Mouse (Mus musculus) embryonic facial prominence, embryonic 14.5 days (tissue): ENCODE data around the gene Aox2. TPM values are rescaled to one million over a fixed set of nuclear protein-coding genes. Genes with fewer than 3 reads are reported as not detected.

Experiments
- ATAC-seq: fragments of 200-750 bp; cut with Nextera tagmentation; 2 replicates; pipeline ENCODE4 v1.8.0; 2017; ENCODE audit warnings: low read depth, moderate number of reproducible peaks, moderate TSS enrichment
- DNase-seq: peaks from one replicate; pipeline ENCODE4 v3.0.0-alpha.2; 2015; ENCODE audit warnings: low spot score
- H3K27ac ChIP-seq: fragments of 300-500 bp; sonication (generic); replicated peaks from 2 replicates; pipeline ENCODE4 v1.5.1; 2014; ENCODE audit warnings: low read depth, mild to moderate bottlenecking, low read length, moderate library complexity
- H3K27me3 ChIP-seq: fragments of 300-500 bp; sonication (generic); replicated peaks from 2 replicates; pipeline ENCODE4 v1.6.1; 2014; ENCODE audit warnings: low read length; ENCODE audit not compliant: control insufficient read depth, insufficient read depth
- H3K36me3 ChIP-seq: fragments of 300-500 bp; sonication (generic); 2 replicates; pipeline ENCODE4 v1.6.1; 2014; ENCODE audit warnings: low read length, mixed read lengths; ENCODE audit not compliant: control insufficient read depth, insufficient read depth
- H3K4me1 ChIP-seq: fragments of 300-500 bp; sonication (generic); 2 replicates; pipeline ENCODE4 v1.6.1; 2014; ENCODE audit warnings: antibody characterized with exemption, low read length; ENCODE audit not compliant: control insufficient read depth, insufficient read depth
- H3K4me2 ChIP-seq: fragments of 300-500 bp; sonication (generic); 2 replicates; pipeline ENCODE4 v1.6.1; 2014; ENCODE audit warnings: low read depth, mild to moderate bottlenecking, low read length, moderate library complexity, mixed read lengths
- H3K4me3 ChIP-seq: fragments of 300-500 bp; sonication (generic); 2 replicates; pipeline ENCODE4 v1.5.1; 2014; ENCODE audit warnings: low read depth, mild to moderate bottlenecking, low read length
- H3K9ac ChIP-seq: fragments of 300-500 bp; sonication (generic); 2 replicates; pipeline ENCODE4 v1.6.1; 2014; ENCODE audit warnings: low read depth, mild to moderate bottlenecking, low read length, moderate library complexity, mixed read lengths
- H3K9me3 ChIP-seq: fragments of 300-500 bp; sonication (generic); 2 replicates; pipeline ENCODE4 v1.6.1; 2016; ENCODE audit warnings: low read length; ENCODE audit not compliant: control insufficient read depth
- WGBS: fragments of 180-500 bp; shearing (Covaris S2); extraction: QIAGEN DNeasy Blood & Tissue Kit; methylation state at CpG from one replicate; pipeline ENCODE4 v1.1.7; 2014; 5-methylcytosine and 5-hydroxymethylcytosine counted together
- polyA plus RNA-seq: library from polyadenylated mRNA; unstranded; fragments of >200 nt; fragmentation: Nextera tagmentation; extraction: Ambion mirVana; gene quantifications from 2 replicates; pipeline ENCODE4 v1.2.1, GENCODE M21; 2014

The Aox2 gene
- polyA plus RNA-seq, 1 experiment from 2014 or later, result 1.4 TPM

DNA sequence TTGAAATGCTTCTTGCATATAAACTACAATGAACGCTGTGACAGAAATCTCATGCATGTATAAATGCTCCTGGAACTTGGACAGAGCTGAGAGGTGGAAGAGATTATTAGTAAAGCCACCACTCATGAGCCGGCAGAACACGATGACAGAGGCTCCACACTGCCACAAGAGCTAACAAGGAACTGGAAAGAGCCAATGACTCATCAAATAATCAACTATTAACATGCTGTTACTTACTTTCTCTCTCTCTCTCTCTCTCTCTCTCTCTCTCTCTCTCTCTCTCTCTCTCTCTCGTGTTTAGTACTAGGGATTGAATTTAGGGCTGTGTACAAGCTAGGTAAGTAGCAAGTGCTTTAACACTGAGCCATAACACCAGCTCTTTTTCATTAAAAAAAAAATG lies 65.7 kb downstream of the Aox2 start:
- H3K27ac ChIP-seq, result no peak overlapping the region
- H3K4me3 ChIP-seq, result no peak overlapping the region
- no peaks in the 10 kb centered on the region for H3K9me3 ChIP-seq
- H3K4me2 ChIP-seq, result no peak overlapping the region
- no peak for DNase-seq
- no peak for ATAC-seq
- no peak overlapping the region for H3K9ac ChIP-seq
- no peaks in the 10 kb centered on the region for H3K27me3 ChIP-seq
- no peaks in the 10 kb centered on the region for H3K36me3 ChIP-seq
- no peaks in the 10 kb centered on the region for H3K4me1 ChIP-seq
- 83% methylated on average over 4 of the region's 4 CpGs for WGBS

- Histone ChIP-seq H3K9me3 (no peaks in the 10 kb centered on the region), H3K9ac (no peak overlapping the region), H3K4me1 (no peaks in the 10 kb centered on the region), H3K27ac (no peak overlapping the region), H3K36me3 (no peaks in the 10 kb centered on the region), H3K27me3 (no peaks in the 10 kb centered on the region), H3K4me2 (no peak overlapping the region), H3K4me3 (no peak overlapping the region)
- no peak for ATAC-seq
- no peak for DNase-seq
- whole genome bisulfite sequencing, result 82% methylated on average over 5 of the region's 5 CpGs
These were observed 66.4 kb downstream of the Aox2 start for GRCm38 (mm10) chr1:58344570-58344969.

DNA sequence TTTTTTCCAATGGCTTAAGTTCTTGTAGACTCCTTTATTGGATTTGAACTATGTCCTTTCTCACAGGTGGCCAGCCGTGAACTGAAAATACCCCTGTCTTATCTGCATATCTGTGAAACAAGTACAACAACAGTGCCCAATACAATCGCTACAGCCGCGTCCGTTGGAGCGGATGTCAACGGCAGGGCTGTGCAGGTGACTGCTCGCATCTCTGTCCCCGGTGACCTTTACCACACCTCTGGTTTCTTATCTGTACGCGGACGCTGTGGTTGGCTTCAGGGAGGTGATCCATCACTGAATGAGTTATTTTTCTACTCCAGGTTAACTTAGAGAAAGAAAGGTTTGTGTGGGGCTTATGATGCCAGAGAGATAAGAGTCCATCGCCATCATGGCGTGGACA lies 68.0 kb downstream of the Aox2 start:
- no peak for DNase-seq
- Histone ChIP-seq H3K4me2 (no peak overlapping the region), H3K9ac (no peak overlapping the region), H3K27ac (no peak overlapping the region), H3K4me3 (no peak overlapping the region), H3K9me3 (no peaks in the 10 kb centered on the region), H3K4me1 (no peaks in the 10 kb centered on the region), H3K27me3 (no peaks in the 10 kb centered on the region), H3K36me3 (no peaks in the 10 kb centered on the region)
- 92% methylated on average over 14 of the region's 14 CpGs for WGBS
- no peak for ATAC-seq

- no peak overlapping the region for H3K9ac ChIP-seq
- H3K4me3 ChIP-seq, result no peak overlapping the region
- no peaks in the 10 kb centered on the region for H3K36me3 ChIP-seq
- H3K4me2 ChIP-seq, result no peak overlapping the region
- no peaks in the 10 kb centered on the region for H3K4me1 ChIP-seq
- no peak for DNase-seq
- WGBS, result 78% methylated on average over 6 of the region's 6 CpGs
- no peak overlapping the region for H3K27ac ChIP-seq
- no peaks in the 10 kb centered on the region for H3K9me3 ChIP-seq
- no peak for ATAC-seq
- H3K27me3 ChIP-seq, result no peaks in the 10 kb centered on the region
These were observed 70.6 kb downstream of the Aox2 start for GRCm38 (mm10) chr1:58348712-58349111.

- ATAC-seq (no peak), DNase-seq (no peak)
- H3K9me3 ChIP-seq, result no peaks in the 10 kb centered on the region
- no peak overlapping the region for H3K4me3 ChIP-seq
- H3K4me2 ChIP-seq, result no peak overlapping the region
- no peaks in the 10 kb centered on the region for H3K4me1 ChIP-seq
- WGBS, result 49% methylated on average over 4 of the region's 4 CpGs
- H3K27me3 ChIP-seq, result no peaks in the 10 kb centered on the region
- H3K9ac ChIP-seq, result no peak overlapping the region
- H3K36me3 ChIP-seq, result no peaks in the 10 kb centered on the region
- H3K27ac ChIP-seq, result no peak overlapping the region
These were observed 75.2 kb downstream of the Aox2 start for GRCm38 (mm10) chr1:58353238-58353893.

DNA sequence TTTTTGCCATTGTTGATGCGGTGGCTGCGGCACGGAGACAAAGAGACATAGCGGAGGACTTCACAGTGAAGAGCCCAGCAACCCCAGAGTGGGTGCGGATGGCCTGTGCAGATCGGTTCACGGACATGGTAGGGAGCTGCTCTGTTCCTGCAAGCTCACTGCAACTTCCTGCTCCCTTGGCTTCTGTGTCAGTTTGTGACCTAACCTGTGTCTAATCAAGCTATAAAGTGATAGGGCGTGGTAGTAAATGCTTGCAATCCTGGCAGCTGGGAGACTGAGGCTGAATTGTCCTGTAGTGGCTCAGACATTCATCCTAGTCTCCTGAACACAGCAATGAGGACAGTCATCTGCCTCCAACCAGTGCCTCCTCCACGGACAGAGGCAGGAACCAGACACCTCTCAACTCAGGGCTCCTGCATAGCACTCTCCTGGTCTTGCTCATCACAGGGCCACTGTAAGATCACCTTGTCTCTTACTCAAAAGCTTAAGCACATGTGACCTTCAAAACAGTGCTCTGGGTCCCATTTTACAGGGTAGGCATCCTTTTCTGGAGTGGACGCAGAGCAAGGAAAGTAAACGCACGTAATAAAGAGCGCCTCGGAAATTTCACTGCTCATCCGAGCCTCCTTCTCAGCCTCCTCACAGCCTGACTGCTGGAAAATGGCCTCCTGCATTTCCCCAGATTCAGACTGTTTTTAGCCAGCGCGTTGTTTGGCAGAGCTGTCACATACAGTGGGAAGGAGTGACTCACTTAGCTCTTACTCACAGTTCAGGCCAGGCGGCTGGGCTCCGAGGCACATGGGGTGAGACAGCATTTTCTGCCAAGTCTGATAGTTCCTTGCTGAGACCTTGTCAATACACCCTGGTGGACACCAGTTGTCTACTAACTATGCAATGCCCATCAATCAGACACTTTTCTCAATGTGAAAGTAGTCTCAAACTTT lies 81.1 kb downstream of the Aox2 start:
- Histone ChIP-seq H3K27me3 (no peaks in the 10 kb centered on the region), H3K9ac (no peak overlapping the region), H3K4me2 (no peak overlapping the region), H3K4me1 (no peaks in the 10 kb centered on the region), H3K4me3 (no peak overlapping the region), H3K36me3 (no peaks in the 10 kb centered on the region), H3K27ac (no peak overlapping the region), H3K9me3 (no peaks in the 10 kb centered on the region)
- ATAC-seq (no peak), DNase-seq (no peak)
- 82% methylated on average over 19 of the region's 19 CpGs for WGBS

- no peak overlapping the region for H3K4me2 ChIP-seq
- no peak overlapping the region for H3K9ac ChIP-seq
- H3K27ac ChIP-seq, result no peak overlapping the region
- ATAC-seq, result no peak
- no peaks in the 10 kb centered on the region for H3K27me3 ChIP-seq
- 55% methylated on average over 4 of the region's 4 CpGs for WGBS
- no peaks in the 10 kb centered on the region for H3K4me1 ChIP-seq
- H3K9me3 ChIP-seq, result no peaks in the 10 kb centered on the region
- DNase-seq, result no peak
- H3K4me3 ChIP-seq, result no peak overlapping the region
- H3K36me3 ChIP-seq, result no peaks in the 10 kb centered on the region
These were observed 84.2 kb downstream of the Aox2 start for GRCm38 (mm10) chr1:58362296-58362695.

DNA sequence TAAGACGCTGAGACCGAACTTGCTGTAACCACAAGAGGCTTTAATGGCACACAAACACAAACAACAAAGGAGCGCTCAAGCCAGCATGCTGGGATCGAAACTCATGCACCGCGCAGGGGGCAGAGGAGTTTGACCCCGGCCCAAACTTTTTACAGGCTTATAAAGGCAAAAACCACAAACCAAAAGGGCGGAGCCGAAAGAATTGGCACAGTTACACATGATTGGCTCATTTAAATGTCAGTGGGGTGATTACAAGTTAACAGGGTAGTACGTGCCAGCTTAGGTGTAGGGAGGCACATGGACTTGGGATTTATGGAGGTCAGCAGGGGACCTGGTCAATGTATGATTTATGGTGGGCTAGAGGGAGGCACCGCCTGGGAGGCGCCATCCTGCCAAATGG lies 86.4 kb downstream of the Aox2 start:
- no peak for DNase-seq

More for the DNA sequence above, 86.4 kb downstream of the Aox2 start:
- Histone ChIP-seq H3K9ac (no peak overlapping the region), H3K27ac (no peak overlapping the region), H3K4me1 (no peaks in the 10 kb centered on the region), H3K27me3 (no peaks in the 10 kb centered on the region), H3K9me3 (no peaks in the 10 kb centered on the region), H3K36me3 (no peaks in the 10 kb centered on the region), H3K4me3 (no peak overlapping the region), H3K4me2 (no peak overlapping the region)
- no peak for ATAC-seq
- WGBS, result 92% methylated on average over 12 of the region's 12 CpGs
